Mouse (Mus musculus) naive thymus-derived CD4-positive, alpha-beta T cell, adult 2 months (primary cell): ENCODE data around the gene Ccdc91.
A peak's percentile ranks its signal among the peaks of the same experiment; 100 is the strongest.

Source experiments
- DNase-seq: peaks from one replicate; pipeline ENCODE4 v3.0.0-alpha.2; 2011; ENCODE audit warnings: low read depth

Gene Ccdc91

DNA sequence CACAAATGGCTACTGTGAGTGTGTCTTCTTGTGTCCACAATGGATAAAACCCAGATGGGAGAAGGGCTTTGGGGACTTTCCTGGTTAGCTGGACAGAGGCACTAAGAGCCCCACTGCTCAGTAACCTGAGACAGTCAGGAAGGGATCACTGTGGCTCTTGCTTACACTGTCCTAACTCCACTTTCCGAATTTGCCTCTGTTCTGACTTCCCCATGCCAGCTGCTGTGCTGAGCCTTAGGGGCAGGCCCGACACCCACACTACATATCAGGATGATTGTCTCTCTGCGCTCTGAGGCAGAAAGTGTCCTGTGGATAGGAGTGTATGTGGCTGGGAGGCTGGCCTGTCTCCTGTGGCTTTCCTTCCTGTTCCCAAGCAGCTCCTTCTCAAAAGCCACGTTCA is 97.5 kb downstream of the Ccdc91 start:
- no peak for DNase-seq

DNA sequence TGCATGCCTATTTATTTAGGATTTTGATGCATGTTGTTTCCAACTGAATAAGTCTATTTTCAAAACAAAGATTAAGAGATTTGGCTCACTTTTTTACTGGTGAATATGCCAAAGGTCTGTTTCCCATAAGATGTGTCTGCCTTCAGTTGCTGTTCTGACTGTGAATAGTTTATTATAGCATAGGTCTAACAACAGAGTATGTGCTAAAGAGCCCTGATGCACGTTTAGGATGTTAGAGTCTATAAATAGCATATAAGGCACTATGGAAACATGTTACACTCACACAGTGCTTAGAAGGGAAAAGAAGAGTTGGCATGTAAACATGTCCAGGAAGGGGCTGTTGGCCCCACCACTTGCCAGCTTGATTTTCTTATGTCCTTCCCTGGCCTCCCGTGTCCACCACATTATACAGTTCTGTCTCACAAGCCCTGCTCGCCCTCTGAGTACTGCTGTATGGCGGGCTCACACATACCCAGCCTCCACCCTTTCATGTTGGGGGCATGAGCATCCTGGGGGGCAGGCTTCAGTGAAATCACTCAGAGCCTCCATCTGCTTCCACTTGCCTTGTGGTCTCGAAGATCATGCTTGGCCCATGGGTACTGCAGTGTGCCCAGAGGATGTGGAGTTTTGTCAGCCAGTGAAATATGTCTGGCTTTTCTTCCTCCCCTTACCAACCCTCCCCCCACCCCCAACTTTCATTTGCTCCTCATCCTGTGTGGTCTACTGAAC is 99.0 kb downstream of the Ccdc91 start:
- DNase-seq, result no peak

DNA sequence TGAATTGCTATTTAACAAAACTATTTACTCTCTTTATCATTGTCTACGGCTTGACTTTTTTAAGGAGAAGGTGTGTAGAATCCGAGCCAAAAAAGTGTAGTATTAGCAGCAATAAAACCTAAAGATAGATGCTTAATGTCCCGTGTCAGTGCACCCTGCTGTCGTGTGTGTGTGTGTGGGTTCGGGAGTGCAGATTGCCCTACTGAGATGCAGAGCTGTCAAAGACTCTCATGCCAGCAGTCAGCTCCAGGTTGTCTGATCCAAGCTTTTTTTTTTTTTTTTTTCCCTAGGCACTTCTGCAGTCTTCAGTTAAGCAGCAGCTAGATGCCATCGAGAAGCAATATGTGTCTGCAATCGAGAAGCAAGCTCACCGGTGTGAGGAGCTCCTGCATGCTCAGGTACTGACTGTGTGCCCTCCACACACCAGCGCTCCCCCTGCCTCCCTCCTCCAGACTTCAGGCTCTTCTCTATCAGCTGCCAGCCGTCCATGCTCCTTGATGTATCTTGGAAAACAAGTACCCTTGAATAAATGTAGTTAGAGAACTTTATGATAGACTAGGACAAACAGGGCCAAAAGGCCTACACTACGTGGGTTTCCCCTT is 99.7 kb downstream of the Ccdc91 start:
- DNase-seq, result no peak

DNA sequence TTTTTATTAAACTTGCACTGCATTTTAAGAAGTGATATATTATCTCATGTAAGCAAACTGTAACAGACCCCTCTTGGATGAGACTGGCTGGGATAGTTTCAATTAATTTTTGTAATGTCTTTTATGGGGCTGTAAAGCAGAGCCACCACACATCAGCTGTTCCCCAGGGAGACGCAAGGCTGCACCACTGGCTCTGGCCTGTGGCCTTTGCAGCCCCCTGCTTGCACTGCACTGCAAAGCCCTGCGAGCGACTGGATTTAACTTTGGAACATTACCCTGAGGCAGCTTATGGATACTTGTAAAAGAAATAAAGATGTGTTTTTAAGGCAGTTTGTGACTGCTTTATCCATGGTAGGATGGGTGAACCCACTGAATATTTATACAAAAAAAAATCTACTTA is 112.0 kb downstream of the Ccdc91 start:
- no peak for DNase-seq

DNA sequence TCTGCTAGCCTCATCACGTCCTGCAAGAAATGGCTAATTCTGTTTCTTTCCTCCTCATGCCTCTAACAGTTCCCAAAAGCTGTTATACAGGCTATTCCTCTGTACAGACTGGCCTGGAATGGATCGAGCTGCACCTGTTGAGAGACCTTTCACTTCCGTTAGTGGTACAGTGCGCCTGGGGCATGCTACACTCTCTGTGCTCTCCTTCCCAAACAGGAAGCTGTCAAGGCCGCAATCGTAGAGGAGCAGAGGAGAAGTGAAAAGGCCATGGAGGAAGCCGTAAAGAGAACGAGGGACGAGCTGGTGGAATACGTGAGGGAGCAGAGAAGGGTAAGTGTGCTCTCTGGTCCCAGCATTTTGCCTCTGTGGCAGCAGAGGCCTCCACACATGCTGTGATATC is 131.0 kb downstream of the Ccdc91 start:
- no peak for DNase-seq

DNA sequence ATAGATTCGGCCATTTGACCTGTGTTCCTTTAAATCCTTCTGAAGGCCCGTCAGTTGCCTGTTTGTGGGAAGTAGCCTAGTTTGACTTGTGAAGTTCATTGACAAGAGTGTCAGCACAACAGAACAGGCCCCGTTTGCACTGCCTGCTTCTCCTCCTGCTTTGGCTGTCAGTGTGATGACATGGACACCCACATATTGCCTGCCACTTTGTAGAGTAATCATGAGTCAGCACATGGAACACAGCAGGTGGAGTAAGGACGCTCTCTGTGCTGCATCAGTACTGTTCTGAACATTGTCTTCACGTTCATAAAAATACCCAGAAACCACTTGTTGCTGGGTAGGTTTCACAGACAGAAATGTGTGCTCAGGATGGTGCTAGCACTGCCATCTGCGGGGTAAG is 132.0 kb downstream of the Ccdc91 start:
- DNase-seq, result no peak

DNA sequence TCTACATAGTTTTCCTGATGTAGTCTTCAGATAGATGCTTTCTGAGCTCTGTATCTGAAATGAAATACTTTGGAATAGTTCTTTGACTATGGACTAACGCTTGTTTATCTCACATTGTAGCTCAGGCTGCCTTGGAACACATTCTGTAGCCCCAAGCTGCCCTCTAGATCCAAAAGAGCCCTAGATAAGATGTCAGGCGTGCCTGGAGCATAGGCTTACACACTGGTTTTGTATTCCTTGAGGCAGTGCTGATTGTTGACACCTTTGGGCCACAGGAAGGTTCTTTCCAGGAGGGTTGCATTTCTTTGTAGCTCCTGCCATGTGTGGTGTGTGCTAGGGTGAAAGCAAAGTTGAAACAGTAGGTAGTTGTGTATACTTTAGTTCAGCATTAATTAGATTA is 139.7 kb downstream of the Ccdc91 start:
- no peak for DNase-seq

DNA sequence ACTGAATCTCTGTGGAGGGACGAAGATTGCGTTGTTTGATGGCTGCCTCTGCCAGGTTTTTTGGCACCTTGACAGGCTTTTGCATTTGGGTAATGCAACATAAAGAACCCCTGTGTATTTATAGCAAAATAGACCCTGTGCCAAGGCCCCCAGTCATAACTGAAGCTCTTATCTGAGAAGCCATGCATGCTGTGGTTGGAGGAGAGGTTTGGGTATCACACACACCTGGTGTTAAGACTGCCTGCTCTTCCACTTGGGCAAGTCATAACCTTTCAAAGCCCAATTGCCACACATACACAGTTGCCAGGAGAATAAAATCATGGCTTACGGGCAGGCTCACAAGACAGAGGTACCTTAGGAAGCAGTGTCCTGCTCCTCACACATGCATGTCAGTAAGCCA is 147.5 kb downstream of the Ccdc91 start:
- DNase-seq, result no peak

DNA sequence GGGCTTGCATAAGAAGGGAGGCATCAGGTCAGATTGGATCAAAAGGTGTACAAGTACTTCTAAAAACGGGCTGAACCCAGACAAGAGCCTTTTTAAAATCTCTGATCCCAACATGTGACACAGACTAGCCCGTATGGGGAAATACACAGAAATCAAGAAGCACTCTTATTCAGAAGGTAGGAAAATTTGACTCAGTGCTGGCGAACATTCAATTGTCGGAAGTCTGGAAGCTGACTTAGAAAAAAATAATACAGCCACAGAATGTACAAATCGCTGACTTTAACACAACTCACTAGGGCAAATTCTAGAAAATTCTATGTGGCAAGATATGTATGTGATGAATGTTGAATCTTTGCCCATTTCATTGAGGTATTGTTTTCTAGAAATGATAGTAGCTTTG is 160.8 kb downstream of the Ccdc91 start:
- DNase-seq, result no peak

DNA sequence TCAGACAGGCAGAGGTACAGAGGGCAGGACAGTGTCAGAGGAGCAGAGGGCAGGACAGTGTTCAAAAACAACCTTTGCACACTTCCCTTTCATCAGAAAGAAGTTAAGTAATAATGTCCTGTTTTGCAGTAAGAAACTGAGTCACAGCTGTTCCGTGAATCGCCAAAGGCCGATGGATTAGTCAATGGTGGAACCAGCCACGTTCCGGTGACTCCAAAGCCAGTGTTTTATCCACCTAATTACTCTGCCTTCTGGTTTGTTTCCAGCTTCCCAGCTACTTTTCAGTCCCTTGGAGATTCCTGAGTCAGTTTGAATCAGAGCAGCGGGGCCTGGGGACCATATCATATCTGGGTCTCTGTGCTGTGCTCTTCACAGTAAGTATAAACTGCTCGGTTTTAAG is 168.2 kb downstream of the Ccdc91 start:
- DNase-seq, result no peak

DNA sequence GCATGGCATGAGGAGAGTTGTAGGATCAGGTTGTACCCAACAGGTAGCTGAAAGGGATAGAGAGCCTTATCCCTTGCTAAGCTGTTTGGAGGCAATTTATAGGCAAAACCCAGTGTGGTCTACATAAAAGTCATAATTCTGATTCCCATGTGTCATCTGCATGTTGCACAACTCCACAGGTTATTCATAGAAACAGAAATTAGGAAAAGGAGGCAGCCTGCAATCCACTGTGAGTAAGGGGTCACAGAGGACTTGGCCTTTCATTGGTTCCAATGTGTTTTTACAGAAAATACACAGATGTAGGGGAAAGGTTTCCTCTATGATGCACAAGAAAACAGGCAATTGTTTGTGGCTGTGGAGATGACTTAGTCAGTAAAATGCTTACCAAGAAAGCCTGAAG is 168.8 kb downstream of the Ccdc91 start:
- no peak for DNase-seq

DNA sequence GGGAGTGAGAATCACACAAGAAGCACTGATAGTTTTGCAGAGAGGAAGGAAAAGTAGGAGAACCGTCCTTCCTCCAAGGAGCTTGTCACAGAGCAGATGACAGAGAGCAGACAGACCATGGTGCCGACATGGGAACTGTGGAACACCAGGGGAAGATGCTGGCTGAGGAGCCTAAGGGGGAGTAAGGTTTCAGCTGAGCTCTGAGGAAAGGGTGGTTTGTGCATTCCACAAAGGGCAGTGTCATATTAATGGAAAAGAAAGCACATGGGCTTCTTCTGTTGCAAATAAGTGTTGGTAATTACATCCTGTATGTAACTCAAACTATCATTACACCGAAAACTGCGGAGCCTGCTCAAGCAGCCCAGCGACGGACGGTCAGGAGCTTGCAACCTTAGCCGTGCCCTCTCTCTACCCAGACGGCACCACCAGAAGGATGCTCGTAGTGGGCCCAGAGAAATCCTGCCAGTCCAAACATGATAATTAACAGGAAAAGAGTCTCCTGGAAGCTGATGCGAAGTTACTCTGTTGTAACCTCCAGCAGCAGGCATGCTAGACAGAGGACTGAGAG is 170.9 kb downstream of the Ccdc91 start:
- DNase-seq, result no peak

DNA sequence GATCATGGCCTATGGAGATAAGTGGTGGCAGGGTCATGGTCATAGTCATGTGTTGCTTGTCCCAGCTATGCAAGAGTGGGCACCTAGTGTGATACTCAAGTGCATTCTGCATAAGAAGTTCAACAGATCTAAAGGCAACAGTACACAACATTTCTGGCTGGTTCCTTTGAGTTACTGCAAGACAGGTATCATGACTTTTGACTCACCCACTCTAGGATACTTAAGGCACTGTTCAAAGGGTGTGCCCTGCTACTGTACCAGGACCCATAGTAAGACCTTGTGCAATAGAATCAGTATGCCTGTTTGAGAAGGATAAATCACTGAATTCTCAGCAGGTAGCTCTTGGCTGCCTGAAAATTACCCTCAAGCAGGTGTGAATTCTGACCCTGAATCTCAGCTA is 182.4 kb downstream of the Ccdc91 start:
- DNase-seq, result no peak

DNA sequence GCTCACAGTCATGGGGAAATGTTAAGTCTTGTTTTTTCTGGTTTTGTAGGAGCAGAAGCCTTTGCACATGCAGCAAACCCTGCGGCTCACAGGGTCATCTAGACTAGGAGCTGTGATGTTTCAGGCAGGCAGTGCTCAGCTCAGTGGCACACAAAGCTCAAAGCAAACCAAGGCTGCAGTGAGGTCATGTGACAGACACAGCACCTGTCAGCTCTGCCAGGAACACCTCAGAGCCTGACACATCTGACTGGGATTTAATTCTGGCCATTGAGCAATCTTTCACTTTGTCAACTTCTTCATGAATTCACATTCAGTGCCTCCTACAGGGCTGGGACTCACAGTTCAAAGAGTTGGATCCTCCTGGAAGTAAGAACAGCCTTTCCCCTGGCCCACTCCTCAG is 185.1 kb downstream of the Ccdc91 start:
- no peak for DNase-seq

DNA sequence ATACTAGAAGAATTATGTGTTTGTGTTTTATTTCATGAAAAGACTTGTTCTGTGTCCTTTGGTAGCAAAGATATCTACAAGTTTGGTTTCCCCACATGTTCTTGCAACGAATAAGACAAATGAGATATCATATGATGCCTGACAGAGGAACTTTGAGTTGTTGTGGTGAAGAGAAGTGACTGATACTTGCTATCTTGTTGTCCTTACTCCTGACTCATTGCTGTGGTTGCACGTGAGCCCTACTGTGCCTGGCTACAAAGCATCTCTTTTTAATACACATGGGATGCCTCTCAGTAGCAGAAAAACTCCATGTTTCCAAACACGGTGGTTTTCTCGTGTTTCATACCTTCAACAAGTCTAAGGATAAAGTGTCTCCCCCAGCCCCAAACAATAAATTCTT is 186.2 kb downstream of the Ccdc91 start:
- DNase-seq, result no peak

DNA sequence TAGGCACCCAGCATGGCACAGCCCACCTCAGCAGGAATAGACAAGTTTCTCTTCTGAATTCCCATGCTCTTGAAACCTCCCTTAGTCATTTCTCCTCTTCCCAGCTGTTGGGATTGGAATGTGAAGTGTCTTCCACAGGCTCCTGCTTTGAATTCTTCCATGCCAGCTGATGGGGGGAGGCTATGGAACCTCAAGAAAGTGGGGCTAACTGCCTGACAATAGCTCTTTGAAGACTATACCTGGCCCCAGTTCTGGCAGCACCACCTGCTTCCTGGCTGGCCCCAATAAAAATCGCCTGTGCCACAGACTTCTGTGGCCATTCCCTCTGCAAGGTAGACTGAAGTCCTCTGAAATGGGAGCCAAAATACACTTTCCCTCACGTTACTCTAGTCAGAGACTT is 187.0 kb downstream of the Ccdc91 start:
- no peak for DNase-seq

DNA sequence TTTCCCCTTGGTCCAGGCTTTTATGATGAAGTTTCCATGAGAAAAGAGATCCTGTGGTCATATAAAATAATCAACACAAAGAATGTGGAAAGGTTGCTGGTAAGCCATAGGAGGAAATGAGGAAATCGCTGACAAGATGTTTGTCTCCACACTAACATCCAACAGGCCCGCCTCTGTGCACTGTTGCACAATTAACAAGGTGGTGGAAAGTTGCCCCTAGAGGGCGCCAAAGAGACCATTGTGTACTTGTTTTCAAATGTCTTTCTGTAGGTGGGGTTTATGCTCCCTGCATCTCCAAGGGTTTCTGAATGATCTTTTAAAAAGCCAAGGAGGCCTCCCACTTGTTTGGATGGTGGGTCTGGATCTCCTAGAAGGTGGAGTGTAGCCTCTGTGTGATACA is 188.7 kb downstream of the Ccdc91 start:
- DNase-seq, result peak; percentile 10

DNA sequence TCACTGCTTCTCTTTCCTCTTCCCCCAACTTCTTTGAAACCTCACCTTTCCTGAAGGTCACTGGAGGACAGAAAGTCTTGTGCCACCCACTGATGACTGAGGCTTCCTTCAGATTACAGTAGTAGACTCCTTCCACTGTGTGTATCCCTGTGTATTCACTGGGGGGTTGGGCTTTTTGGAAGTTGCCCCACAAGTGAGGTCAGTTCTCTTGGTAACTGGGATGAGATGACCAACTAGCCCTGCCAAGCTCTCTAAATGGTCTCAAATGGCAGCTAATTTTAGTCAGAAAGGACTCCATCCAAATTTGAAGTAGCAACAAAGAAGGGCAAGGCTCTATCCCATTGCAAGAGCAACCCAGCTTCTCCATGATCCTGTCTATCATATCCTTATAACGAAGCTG is 195.7 kb downstream of the Ccdc91 start:
- no peak for DNase-seq

DNA sequence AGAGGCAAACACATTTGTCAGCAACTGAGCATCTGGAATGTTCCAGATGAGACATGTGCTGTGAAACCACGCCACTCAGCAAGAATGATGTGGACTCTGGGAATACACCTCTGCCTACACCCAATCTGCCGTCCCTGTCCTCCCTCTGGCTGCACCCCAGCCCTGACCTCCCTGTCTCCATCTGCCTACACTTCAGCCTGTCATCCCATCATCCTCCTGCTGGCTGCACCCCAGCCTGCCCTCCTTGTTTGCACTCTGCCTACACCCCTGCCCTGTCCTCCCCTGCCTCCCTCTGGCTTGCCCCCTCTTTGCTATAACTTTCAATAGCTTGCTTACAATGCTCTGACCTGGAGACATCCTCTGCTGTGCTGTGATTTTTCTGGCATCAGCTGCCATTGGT is 196.9 kb downstream of the Ccdc91 start:
- no peak for DNase-seq

DNA sequence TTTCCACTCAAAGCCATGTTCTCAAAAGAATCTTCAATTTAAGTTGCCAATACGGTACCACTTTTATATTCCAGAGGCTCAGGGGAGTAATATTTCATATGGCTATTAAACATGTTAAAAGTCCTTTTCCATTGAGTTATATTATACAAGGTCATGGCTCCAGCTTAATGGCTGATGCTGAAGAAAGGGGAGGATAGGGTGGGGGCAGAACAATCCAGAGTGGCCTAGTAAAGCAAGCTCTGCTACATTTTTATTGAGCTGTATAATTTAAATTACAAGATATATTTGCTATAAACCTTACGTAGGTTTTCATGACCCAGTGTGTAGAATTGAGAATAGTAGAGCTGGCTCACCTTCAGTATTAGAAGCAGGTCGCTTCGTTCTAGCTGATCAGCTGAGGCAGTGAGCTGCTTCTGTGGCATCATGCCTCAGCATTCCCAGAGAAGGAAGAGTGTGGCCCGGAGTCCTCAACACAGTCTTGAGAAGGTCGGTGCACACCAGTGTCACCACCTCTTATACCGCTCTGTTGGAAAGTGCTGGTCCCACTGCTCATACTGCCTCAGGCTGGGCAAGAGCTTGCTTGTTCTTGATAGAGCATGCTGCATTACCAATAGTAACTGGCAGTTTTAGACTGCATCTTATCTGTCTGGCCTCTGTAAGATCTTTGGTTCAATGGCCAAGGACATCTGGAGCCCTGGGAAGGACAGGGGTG is 199.6 kb downstream of the Ccdc91 start:
- no peak for DNase-seq

DNA sequence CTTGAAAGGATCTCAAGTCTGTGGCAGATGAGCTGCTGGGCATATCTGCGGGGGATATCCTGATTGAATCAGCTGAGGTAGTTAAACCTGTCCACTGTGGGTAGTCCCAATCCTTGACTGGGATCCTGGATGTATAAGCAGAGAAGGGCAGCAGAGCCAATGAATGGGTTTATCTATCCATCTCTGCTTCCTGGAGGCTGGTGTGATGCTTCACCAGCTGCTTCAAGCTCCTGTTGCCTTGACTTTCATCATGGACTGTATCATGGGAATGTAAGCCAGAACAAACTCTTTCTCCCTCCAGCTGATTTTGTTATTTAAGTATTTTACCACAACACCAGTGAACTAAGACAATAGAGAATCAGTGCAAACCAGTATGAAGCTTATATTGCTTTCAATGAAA is 200.6 kb downstream of the Ccdc91 start:
- DNase-seq, result no peak
